Mouse (Mus musculus): ENCODE results near the gene Dgcr2. TPM values are rescaled to one million over a fixed set of nuclear protein-coding genes. Genes with fewer than 3 reads are reported as not detected.

Dgcr2 gene
- polyA plus RNA-seq, 1 experiment = 42.8 TPM

GRCm38 (mm10) chr16:17807192-17808009, 91.0 kb downstream of the Dgcr2 start:
- Histone ChIP-seq H3K79me2 (ENCODE audit: control insufficient read depth, insufficient read depth) (no peaks in the 10 kb centered on the region), H3K4me2 (ENCODE audit: low read depth) (no peak overlapping the region), H3K36me3 (ENCODE audit: control insufficient read depth, insufficient read depth) (peaks cover 4% of the 10 kb centered on the region), H3K4me3 (no peak overlapping the region), H3K27me3 (ENCODE audit: control insufficient read depth, insufficient read depth, insufficient read length) (no peaks in the 10 kb centered on the region), H3ac (ENCODE audit: control insufficient read depth, insufficient read length) (no peak overlapping the region)
- TF ChIP-seq E2F4 (IDR thresholded peaks at IDR 0.05; ENCODE audit: insufficient read depth) (no peak), TCF3 (IDR thresholded peaks at IDR 0.05; ENCODE audit: insufficient read length, low read depth) (no peak), MYOD1 (IDR thresholded peaks at IDR 0.05; ENCODE audit: control insufficient read depth in 1 of 3, insufficient read length in 2 of 3, low read depth in 2 of 3) (no peak), MAX (IDR thresholded peaks at IDR 0.05; ENCODE audit: low read depth) (no peak), SRF (IDR thresholded peaks at IDR 0.05; ENCODE audit: control insufficient read depth, insufficient read length, low read depth) (no peak), POLR2AphosphoS2 (IDR thresholded peaks at IDR 0.05; ENCODE audit: insufficient read length, low read depth) (no peak), TCF12 (IDR thresholded peaks at IDR 0.05; ENCODE audit: insufficient read depth, poor library complexity, severe bottlenecking) (no peak), POLR2A (IDR thresholded peaks at IDR 0.05; ENCODE audit: insufficient read length, low read depth) (no peak), REST (IDR thresholded peaks at IDR 0.05; ENCODE audit: insufficient read depth, insufficient read length) (no peak), USF1 (IDR thresholded peaks at IDR 0.05; ENCODE audit: low read depth) (no peak)

GRCm38 (mm10) chr16:17806581-17807191, 91.7 kb downstream of the Dgcr2 start:
- H3ac ChIP-seq (ENCODE audit: control insufficient read depth, insufficient read length) = no peak overlapping the region
- peaks cover 4% of the 10 kb centered on the region for H3K36me3 ChIP-seq (ENCODE audit: control insufficient read depth, insufficient read depth)
- H3K79me2 ChIP-seq (ENCODE audit: control insufficient read depth, insufficient read depth) = peaks cover under 1% of the 10 kb centered on the region
- no peak overlapping the region for H3K4me3 ChIP-seq
- no peak for TF ChIP-seq E2F4 (IDR thresholded peaks at IDR 0.05; ENCODE audit: insufficient read depth)
- TF ChIP-seq MYOD1 (IDR thresholded peaks at IDR 0.05; ENCODE audit: control insufficient read depth in 1 of 3, insufficient read length in 2 of 3, low read depth in 2 of 3) = no peak
- TF ChIP-seq MAX (IDR thresholded peaks at IDR 0.05; ENCODE audit: low read depth) = no peak
- no peak overlapping the region for H3K4me2 ChIP-seq (ENCODE audit: low read depth)
- no peaks in the 10 kb centered on the region for H3K27me3 ChIP-seq (ENCODE audit: control insufficient read depth, insufficient read depth, insufficient read length)

DNA sequence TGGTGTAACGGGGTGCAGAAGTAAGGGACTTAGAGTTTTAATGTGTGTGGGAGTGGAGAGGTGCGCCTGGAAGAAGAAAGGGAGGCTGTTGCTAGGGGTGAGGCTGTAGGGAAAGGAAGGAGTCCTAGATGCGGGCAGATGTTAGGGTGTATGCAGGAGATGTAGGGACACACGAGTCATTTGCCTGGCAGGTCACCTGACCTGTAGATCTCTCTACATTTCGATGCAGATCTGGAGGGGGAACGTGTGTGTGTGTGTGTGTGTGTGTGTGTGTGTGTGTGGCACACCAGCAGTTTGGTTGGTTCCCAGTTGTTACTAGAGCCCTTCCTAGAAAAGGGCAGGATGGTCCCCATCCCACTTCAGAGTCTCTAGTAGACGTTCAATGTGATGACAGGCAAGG, 93.4 kb downstream of the Dgcr2 start:
- TF ChIP-seq TCF3 (IDR thresholded peaks at IDR 0.05; ENCODE audit: insufficient read length, low read depth) (no peak), MYOD1 (IDR thresholded peaks at IDR 0.05; ENCODE audit: control insufficient read depth in 1 of 3, insufficient read length in 2 of 3, low read depth in 2 of 3) (no peak), REST (IDR thresholded peaks at IDR 0.05; ENCODE audit: insufficient read depth, insufficient read length) (no peak), MAX (IDR thresholded peaks at IDR 0.05; ENCODE audit: low read depth) (no peak), POLR2A (IDR thresholded peaks at IDR 0.05; ENCODE audit: insufficient read length, low read depth) (no peak), TCF12 (IDR thresholded peaks at IDR 0.05; ENCODE audit: insufficient read depth, poor library complexity, severe bottlenecking) (no peak), USF1 (IDR thresholded peaks at IDR 0.05; ENCODE audit: low read depth) (no peak), SRF (IDR thresholded peaks at IDR 0.05; ENCODE audit: control insufficient read depth, insufficient read length, low read depth) (no peak), POLR2AphosphoS2 (IDR thresholded peaks at IDR 0.05; ENCODE audit: insufficient read length, low read depth) (no peak), MYOG (IDR thresholded peaks at IDR 0.05; ENCODE audit: control insufficient read depth in 1 of 3, insufficient read depth in 1 of 3, insufficient read length in 2 of 3, low read depth in 2 of 3) (no peak), CEBPB (IDR thresholded peaks at IDR 0.05; ENCODE audit: insufficient read depth, poor library complexity, severe bottlenecking) (no peak), E2F4 (IDR thresholded peaks at IDR 0.05; ENCODE audit: insufficient read depth) (no peak)
- H3K27me3 ChIP-seq (ENCODE audit: control insufficient read depth, insufficient read depth, insufficient read length) = no peaks in the 10 kb centered on the region
- peaks cover 4% of the 10 kb centered on the region for H3K36me3 ChIP-seq (ENCODE audit: control insufficient read depth, insufficient read depth)
- H3K4me2 ChIP-seq (ENCODE audit: low read depth) = no peak overlapping the region
- no peak overlapping the region for H3K4me3 ChIP-seq
- H3K79me2 ChIP-seq (ENCODE audit: control insufficient read depth, insufficient read depth) = peaks cover 12% of the 10 kb centered on the region
- no peak overlapping the region for H3ac ChIP-seq (ENCODE audit: control insufficient read depth, insufficient read length)

- no peak overlapping the region for H3K4me2 ChIP-seq (ENCODE audit: low read depth)
- no peak overlapping the region for H3ac ChIP-seq (ENCODE audit: control insufficient read depth, insufficient read length)
- H3K4me3 ChIP-seq = no peak overlapping the region
- peaks cover 17% of the 10 kb centered on the region for H3K79me2 ChIP-seq (ENCODE audit: control insufficient read depth, insufficient read depth)
- no peaks in the 10 kb centered on the region for H3K27me3 ChIP-seq (ENCODE audit: control insufficient read depth, insufficient read depth, insufficient read length)
- TF ChIP-seq MAX (IDR thresholded peaks at IDR 0.05; ENCODE audit: low read depth) (no peak), E2F4 (IDR thresholded peaks at IDR 0.05; ENCODE audit: insufficient read depth) (no peak), POLR2AphosphoS2 (IDR thresholded peaks at IDR 0.05; ENCODE audit: insufficient read length, low read depth) (no peak), MYOG (IDR thresholded peaks at IDR 0.05; ENCODE audit: control insufficient read depth in 1 of 3, insufficient read depth in 1 of 3, insufficient read length in 2 of 3, low read depth in 2 of 3) (no peak), TCF3 (IDR thresholded peaks at IDR 0.05; ENCODE audit: insufficient read length, low read depth) (no peak), REST (IDR thresholded peaks at IDR 0.05; ENCODE audit: insufficient read depth, insufficient read length) (no peak), MYOD1 (IDR thresholded peaks at IDR 0.05; ENCODE audit: control insufficient read depth in 1 of 3, insufficient read length in 2 of 3, low read depth in 2 of 3) (no peak), USF1 (IDR thresholded peaks at IDR 0.05; ENCODE audit: low read depth) (no peak), SRF (IDR thresholded peaks at IDR 0.05; ENCODE audit: control insufficient read depth, insufficient read length, low read depth) (no peak), TCF12 (IDR thresholded peaks at IDR 0.05; ENCODE audit: insufficient read depth, poor library complexity, severe bottlenecking) (no peak), POLR2A (IDR thresholded peaks at IDR 0.05; ENCODE audit: insufficient read length, low read depth) (no peak), CEBPB (IDR thresholded peaks at IDR 0.05; ENCODE audit: insufficient read depth, poor library complexity, severe bottlenecking) (no peak)
- H3K36me3 ChIP-seq (ENCODE audit: control insufficient read depth, insufficient read depth) = peaks cover 4% of the 10 kb centered on the region
Measured at GRCm38 (mm10) chr16:17804449-17804912, 93.9 kb downstream of the Dgcr2 start.
